Mouse (Mus musculus): ENCODE results near the gene Gm7029. TPM values are rescaled to one million over a fixed set of nuclear protein-coding genes. Genes with fewer than 3 reads are reported as not detected.
"Not testable (repeated sequence)": the region's sequence is repeated elsewhere in the genome, so short reads cannot be mapped to it uniquely, and the experiment has no call there.

Gm7029 gene
- total RNA-seq (2021), result not detected
- long read RNA-seq, experiment 1, result 0 reads
- long read RNA-seq, experiment 2, result 0 reads

- DNase-seq; intact Hi-C loops (cut with DNase I; ENCODE audit: low total_unique reads): not testable (repeated sequence)
These were observed at the start of gene Gm7029 for GRCm38 (mm10) chr17:33873537-33873936. Gene Gm7029 (plus strand): TSS chr17:33873837.

- intact Hi-C loops (cut with DNase I; ENCODE audit: low total_unique reads), result no loop called here
- DNase-seq, result peak; percentile 96
These were observed 49.3 kb upstream of the Gm7029 start, which contains the start of the genes Rps28 and Ndufa7 for GRCm38 (mm10) chr17:33824084-33824996. Gene Rps28 (minus strand): TSS chr17:33824562. Gene Ndufa7 (plus strand): TSS chr17:33824572.

GRCm38 (mm10) chr17:33824997-33825330 is 48.7 kb upstream of the Gm7029 start:
- intact Hi-C loops (cut with DNase I; ENCODE audit: low total_unique reads); DNase-seq: not testable (repeated sequence)

DNA sequence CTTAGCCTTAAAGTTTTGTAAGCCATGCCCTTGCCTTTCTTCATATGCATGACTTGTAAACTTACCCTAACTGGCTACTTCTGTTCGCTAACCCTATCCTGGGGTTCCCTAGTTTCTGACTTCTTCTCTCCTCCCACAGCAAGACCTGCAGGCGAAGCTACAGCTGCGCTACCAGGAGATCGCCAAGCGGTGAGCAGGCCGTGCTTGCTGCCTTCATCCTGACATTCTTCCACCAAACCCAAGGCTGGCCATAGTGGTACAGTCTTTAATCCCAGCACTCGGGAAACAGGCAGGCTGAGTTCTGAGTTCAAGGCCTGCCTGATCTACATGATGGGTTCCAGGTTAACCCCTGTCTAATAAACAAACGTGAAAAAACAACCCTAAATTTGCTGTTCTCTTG is 48.2 kb upstream of the Gm7029 start:
- intact Hi-C loops (cut with DNase I; ENCODE audit: low total_unique reads), result no loop called here
- DNase-seq, result no peak

DNA sequence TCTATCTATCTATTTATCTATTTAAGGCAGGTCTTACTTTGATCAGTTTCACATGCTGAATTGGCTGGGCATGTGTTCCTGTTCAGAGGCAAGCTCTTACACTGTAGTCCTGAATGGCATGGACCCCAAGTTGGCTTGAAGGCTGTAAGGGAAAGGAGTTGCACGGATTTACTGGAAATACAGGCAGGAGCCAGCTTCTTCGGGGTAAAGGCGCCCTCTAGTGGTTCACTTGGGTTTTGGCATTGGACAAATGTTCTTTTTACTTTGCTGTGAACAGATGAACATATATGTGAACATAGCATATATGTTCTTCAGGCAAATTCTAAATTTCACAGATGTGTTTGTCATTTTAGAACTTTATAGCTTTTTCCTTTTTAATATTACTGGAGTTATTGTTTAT is 46.8 kb upstream of the Gm7029 start:
- intact Hi-C loops (cut with DNase I; ENCODE audit: low total_unique reads), result no loop called here
- DNase-seq, result peak; percentile 67

DNA sequence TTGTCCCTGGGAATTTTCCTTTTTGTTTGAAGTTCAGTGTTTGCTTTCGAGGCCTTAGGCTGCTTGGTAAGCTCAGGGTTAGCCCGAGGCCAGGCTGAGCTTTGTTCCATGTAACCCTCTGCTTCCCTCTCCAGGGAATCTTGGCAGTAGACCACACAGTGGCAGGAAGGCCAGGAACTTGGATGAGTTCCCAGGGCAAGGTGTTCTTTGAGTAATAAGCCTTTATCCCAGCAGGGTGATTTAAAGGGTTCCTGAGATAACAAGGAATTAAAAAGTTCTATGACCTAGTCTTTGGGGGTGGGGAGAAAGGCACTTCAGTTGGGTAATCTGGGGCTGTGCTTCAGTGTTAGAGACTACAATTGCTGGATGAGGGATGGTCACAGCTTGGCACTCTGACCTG is 44.7 kb upstream of the Gm7029 start:
- intact Hi-C loops (cut with DNase I; ENCODE audit: low total_unique reads), result no loop called here

DNA sequence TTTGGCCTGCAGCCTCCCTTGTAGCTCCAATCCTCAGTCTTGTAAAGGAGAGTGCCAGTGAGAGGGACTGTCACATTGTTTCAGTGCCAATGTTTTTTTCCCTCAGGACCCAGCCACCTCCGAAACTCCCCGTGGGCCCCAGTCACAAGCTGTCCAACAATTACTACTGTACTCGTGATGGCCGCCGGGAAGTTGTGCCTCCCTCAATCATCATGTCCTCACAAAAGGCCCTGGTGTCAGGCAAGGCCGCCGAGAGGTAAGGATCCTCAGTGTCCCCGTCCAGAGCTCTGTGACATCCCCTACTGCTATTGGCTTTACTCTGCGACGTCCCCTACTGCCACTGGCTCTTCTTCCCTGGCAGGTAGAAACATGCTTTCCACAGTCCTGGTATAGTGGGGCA is 44.1 kb upstream of the Gm7029 start:
- intact Hi-C loops (cut with DNase I; ENCODE audit: low total_unique reads), result no loop called here
- DNase-seq, result no peak

More for the DNA sequence above, 44.7 kb upstream of the Gm7029 start:
- DNase-seq, result no peak

DNA sequence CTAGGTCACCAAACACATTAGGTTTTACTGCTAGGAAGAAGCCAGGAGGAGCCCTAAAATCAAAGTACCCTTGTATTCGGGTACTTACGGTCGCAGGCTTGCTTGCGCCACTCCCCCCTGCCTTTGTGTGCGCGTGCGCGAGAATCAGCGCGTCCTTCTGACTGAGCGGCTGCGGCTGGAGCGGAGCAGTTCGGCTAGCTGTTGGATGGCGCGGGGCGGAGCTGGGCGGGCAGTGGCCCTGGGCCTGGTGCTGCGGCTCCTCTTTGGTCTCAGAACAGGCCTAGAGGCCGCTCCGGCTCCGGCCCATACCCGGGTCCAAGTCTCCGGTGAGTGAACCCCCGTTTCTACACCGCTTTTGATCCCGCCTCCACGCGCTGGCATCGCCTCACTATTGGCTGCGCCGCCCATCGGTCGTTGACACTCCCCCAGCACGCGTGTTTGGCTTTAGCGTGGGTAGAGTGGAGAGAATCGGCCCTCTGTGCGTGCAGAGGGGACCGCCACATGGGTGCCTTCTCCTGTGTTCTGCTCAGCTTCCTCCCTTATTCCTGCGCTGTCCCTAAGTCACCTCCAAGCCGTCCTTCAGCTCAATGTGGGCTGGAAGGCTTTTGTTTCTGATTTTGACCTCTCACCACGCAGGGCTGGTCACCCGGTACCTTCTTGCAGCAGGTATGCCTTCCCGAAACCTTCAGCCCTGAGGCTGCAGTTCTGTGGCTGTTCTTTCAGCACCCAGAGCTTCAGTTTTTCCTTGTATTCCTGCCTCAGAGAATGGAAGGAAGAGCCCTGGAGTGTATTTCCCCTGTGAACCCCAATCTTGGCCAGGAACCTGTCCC is 30.5 kb upstream of the Gm7029 start, which contains the start of gene Cd320:
TSS of gene Cd320 (plus strand) at position 126 of the 830 bp plus-strand sequence.
- peak; percentile 93 for DNase-seq
- intact Hi-C loops (cut with DNase I; ENCODE audit: low total_unique reads), result no loop called here

- DNase-seq, result no peak
- intact Hi-C loops (cut with DNase I; ENCODE audit: low total_unique reads), result no loop called here
These were observed 29.4 kb upstream of the Gm7029 start for GRCm38 (mm10) chr17:33844196-33844595.

GRCm38 (mm10) chr17:33848139-33848538 is 25.5 kb upstream of the Gm7029 start:
- intact Hi-C loops (cut with DNase I; ENCODE audit: low total_unique reads), result no loop called here
- no peak for DNase-seq

DNA sequence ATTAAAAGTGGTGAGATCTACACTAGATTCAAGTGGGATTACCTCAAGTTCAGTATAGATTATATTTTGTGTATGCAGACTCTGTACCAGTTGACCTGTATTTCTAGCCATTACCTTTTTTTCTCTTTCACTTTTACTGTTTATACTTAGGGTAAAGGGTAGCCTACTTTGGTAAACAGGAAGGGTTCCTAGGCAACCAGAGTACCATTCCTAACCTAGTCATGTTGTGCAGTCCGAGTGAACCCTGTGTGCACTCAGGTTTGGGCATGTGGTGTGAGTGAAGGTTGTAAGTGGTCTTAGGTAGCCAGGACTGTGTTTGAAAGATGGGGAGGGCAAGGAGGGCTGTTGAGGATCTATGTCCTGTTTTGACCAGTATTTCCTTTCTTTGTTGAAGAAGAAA is 22.3 kb upstream of the Gm7029 start:
- DNase-seq, result no peak
- intact Hi-C loops (cut with DNase I; ENCODE audit: low total_unique reads), result no loop called here

- intact Hi-C loops (cut with DNase I; ENCODE audit: low total_unique reads), result no loop called here
These were observed 15.8 kb upstream of the Gm7029 start for GRCm38 (mm10) chr17:33857816-33858215.

GRCm38 (mm10) chr17:33865330-33866030 is 8.2 kb upstream of the Gm7029 start:
- peak; percentile 26 for DNase-seq
- intact Hi-C loops (cut with DNase I; ENCODE audit: low total_unique reads), result no loop called here

More at GRCm38 (mm10) chr17:33857816-33858215, 15.8 kb upstream of the Gm7029 start:
- DNase-seq, result no peak

GRCm38 (mm10) chr17:33874411-33874810 is 774 bp downstream of the Gm7029 start:
- no peak for DNase-seq
- intact Hi-C loops (cut with DNase I; ENCODE audit: low total_unique reads), result no loop called here

DNA sequence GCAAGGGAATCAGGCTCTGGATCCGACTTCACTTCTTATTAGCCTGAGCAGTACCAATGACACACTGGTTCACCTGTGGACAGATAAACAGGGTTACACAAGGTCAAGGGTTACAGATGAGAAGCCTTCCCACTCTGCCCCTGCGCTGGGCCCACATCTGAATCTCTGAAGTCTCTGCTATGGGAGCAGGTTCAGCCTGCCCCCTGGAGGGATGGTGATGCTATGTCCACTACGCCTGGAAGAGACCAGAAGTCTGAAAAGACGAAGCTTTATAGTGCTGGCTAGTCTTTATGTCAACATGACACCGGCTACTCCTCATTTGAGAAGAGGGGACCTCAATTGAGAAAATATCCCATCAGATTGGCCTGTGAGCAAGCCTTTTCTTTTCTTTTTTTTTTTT is 2.2 kb downstream of the Gm7029 start:
- DNase-seq; intact Hi-C loops (cut with DNase I; ENCODE audit: low total_unique reads): not testable (repeated sequence)

DNA sequence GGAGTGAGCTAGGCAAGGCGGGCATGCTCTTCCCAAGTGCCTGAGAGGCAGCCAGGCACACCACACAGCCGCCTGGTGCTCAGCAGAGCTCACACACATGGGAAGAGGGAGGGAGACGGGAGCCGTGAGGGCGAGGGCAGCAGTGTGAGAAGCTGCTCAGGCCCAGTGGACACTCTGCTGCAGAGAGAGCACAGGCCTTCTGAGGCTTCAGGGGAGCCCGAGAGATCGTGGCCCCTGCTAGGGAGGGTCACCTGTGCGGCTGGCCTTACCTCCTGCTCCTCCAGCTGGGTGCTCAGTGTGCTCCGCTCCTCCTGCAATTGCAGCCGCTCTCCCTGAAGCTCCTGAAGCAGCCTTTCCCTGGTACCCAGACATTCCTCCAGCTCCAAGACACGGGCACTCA is 10.7 kb downstream of the Gm7029 start:
- intact Hi-C loops (cut with DNase I; ENCODE audit: low total_unique reads); DNase-seq: not testable (repeated sequence)

DNA sequence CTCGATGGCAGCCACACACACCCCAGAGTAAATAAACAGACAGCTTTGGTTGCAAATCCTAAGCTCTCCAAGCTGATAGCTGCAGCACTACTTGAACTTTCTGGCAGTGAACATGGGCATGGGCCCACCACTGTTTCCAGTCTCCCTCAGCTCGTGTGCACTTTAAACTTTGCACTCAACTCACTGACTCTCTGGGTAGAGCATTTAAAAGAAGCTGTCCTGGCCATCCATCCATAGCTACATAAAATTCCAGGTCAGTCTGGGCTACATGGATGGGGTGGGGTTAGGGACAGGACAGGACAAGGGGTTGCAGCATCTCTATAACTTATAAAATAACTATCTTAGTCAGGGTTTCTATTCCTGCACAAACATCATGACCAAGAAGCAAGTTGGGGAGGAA is 14.2 kb downstream of the Gm7029 start:
- DNase-seq; intact Hi-C loops (cut with DNase I; ENCODE audit: low total_unique reads): not testable (repeated sequence)

DNA sequence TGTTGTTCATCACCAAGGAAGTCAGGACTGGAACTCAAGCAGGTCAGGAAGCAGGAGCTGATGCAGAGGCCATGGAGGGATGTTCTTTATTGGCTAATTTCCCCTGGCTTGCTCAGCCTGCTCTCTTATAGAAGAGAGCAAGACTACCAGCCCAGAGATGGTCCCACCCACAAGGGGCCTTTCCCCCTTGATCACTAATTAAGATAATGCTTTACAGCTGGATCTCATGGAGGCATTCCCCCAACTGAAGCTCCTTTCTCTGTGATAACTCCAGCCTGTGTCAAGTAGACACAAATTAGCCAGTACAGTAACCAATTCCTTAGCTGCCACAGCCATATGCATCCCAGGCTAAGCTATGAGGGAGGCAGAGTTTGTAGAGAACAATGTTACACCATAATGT is 14.6 kb downstream of the Gm7029 start:
- DNase-seq; intact Hi-C loops (cut with DNase I; ENCODE audit: low total_unique reads): not testable (repeated sequence)

GRCm38 (mm10) chr17:33889941-33890532 is 16.4 kb downstream of the Gm7029 start:
- intact Hi-C loops (cut with DNase I; ENCODE audit: low total_unique reads), result not testable (repeated sequence)

More at GRCm38 (mm10) chr17:33889941-33890532, 16.4 kb downstream of the Gm7029 start:
- DNase-seq, result not testable (repeated sequence)

Data from gastrocnemius, postnatal 14 days (tissue).